Mouse (Mus musculus) lung, adult 2 months (tissue): ENCODE measurements around the gene Zbtb3.

Experiments used
- CTCF ChIP-seq: fragments of 200-500 bp; IDR thresholded peaks from 2 replicates; pipeline ENCODE4 v1.5.1; 2011; ENCODE audit warnings: mild to moderate bottlenecking, low read length, control low read depth; ENCODE audit not compliant: insufficient read depth
- POLR2A ChIP-seq: fragments of 200-500 bp; IDR thresholded peaks from 2 replicates; pipeline ENCODE4 v1.6.1; 2011; ENCODE audit warnings: low read depth, mild to moderate bottlenecking, control low read depth, low read length, borderline replicate concordance; ENCODE audit errors: extremely low read depth

DNA sequence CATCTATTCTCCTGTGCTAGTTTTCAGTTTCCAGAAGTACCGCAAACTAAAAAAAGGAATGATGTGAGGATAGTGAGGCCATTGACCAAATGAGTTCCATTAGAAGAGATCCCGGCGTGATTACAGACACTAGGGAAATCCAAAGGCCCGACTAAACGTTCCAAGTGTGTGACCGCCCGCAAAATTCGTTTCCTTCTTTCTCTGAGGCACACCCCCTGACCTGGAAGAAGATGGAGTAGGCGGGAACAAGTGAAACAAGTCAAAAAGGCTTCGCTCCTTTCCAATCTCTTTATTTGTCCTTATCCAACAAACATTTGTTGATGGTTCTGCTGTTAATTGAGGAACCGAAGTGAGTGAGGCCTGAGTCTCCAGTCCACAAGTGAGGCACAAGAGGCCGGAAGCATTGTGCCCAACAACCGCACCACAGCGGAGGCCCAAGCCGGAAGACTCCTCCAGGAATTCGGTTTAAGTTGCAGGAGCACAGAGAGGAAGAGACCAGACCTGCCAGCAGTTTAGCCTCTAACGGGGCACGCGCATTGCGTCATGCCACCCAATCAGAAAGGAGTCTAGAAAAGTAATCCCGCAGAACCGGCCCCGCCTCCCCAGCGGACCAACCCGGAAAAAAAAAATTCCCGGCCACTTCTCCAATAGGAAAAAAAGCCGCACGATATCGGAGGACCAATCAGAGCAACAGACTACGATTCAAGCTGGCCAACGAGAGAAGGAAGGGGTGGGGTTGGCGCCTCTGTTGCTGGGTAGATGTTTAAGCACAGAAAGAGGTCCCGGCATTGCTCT is 16.6 kb downstream of the Zbtb3 start, which contains the start of gene Ttc9c:
- peak; percentile 89; the same call in 1 of the 2 replicates for TF ChIP-seq POLR2A
- no peak for TF ChIP-seq CTCF
